Mouse (Mus musculus) granulocyte monocyte progenitor cell, adult 5-6 weeks (primary cell): ENCODE data around the gene Trpm6. TPM values are rescaled to one million over a fixed set of nuclear protein-coding genes. Genes with fewer than 3 reads are reported as not detected.

Source experiments
- ATAC-seq: replicated peaks from 2 replicates; pipeline ENCODE4 v1.8.0; 2016; ENCODE audit warnings: mild to moderate bottlenecking, moderate TSS enrichment, inconsistent platforms; ENCODE audit not compliant: poor library complexity, severe bottlenecking
- total RNA-seq, 2 experiments: library from RNA; stranded (forward) in 1 of 2; stranded (reverse) in 1 of 2; fragments of 200-712, 200-1000 nt in 1 of 2; fragments of >200 nt in 1 of 2; fragmentation: Nextera tagmentation in 1 of 2; gene quantifications; 2 replicates each; pipeline ENCODE4 v1.2.3; 2014 to 2017

Trpm6 gene
- total RNA-seq, 2 experiments from 2014 or later = 0.09 TPM; not detected in 1

DNA sequence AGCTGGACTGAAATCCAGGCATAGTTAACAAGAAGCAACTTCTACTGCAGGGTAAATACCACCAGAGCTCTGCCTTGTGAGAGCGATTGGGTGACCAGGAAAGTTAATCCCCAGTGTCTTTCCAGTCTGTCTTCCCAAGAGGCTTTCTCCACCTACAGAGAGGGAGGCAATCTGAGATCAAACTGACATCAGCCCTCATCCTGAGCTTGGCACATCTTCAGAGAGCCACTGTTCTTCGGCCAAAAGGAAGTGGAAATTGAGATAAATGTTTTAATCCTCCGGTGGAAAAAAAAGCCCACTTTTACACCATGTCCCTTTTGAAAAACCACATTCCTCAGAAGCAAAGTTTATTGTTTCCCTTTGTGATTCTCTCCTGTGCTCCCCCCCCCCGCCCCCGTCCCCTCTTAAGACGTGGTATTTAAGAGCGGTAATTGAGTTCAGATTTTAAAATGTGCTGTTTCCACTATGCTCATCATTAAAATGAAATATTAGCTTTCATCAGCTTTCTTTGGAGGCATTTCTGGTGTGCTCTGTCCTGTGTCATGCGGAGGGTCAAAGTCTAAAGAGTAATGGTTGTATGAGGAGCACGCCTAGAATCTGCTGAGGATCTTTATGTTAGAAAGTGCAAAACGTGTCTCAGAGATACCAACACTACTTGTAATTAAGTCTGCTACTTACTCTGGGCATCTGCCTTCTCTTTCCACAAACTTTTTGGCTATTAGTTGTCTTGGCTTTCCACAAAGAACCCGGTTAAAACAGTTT lies 138.0 kb downstream of the Trpm6 start:
- ATAC-seq = no peak

DNA sequence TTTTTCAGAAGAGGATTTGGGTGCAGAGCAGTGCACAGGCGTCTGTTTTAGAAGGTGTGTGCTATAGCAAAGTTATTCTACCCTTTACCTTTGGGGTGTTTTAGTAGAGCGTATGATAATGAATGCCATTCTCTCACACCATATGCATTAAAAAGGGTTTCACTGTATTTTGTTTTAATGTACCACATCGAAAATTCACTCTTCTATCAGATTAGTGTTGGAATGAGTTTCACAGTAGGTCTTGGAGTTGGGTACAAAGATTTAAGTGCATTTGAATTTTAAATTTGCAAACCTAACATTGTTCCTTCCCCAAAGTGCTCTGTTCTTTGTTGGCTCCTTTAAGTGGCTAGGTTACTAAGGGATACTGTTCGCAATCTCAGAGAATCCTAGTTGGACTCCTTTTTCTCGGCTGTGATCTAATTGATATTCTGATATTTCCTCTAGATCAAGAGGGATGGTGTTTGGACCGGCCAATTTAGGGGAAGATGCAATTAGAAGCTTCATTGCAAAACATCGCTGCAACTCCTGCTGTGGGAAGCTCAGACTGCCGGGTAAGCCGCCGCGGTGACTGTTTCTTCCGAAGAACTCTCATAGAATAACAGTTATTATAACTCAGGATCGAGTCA lies 138.8 kb downstream of the Trpm6 start:
- no peak for ATAC-seq

DNA sequence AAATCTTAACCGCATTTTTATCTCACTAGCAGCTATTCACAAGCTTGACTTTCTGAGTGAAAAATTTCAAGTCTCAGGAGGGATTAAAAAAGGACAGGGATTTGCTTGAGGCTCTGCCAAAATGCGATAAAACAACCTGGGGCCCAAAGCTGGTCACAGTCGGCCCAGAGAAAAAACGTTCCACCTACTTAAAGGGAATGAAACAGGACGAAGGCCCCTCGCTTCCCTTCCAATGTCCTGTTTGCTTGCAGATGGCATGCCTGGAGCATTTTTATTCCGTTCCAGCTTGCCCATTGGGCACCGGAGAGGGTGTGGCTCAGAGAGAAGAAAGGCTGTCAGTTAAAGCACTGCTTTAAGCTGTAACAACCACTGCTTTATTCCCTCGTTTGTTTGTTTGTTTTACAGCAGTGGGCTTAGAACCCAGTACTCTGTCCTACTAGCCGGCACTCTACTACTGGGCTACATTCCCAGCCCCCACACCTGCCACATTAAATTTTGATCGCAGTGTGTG lies 139.4 kb downstream of the Trpm6 start:
- ATAC-seq = no peak

DNA sequence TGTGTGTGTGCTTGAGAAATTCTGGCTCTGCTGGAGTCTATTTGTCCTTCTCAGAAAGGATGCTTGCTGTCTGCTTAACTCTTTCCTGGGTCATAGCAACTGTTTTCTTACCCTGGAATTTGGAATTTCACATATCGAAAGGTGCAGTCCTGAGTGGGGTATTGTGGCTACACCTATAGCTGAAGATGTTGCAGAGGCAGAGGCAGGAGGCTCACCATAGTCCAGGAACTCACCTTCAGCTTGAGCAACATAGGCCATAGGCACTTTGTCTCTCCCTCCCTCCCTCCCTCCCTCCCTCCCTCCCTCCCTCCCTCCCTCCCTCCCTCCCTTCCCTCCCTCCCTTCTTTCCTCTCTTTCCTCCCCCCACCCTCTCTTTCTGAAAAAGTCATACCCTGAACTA lies 139.8 kb downstream of the Trpm6 start:
- ATAC-seq = no peak

DNA sequence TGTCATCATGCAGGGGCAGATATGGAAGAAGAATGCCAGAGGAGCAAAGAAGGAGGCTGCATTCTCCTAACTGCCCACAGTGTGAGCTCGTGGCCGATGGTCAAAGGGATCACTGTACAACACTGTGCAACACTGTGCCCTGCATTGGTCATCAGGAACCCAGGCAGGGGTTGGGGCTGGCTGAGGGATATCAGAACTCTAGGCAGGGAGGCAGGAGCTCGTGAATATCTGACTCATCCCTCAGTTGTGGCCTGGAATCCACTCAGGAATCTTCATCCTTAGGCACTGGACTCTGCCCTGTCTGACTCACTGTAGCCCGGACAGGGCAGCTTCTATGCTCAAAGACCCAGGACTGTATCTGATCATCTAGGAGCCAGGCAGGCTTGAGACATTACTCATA lies 140.4 kb downstream of the Trpm6 start:
- no peak for ATAC-seq

DNA sequence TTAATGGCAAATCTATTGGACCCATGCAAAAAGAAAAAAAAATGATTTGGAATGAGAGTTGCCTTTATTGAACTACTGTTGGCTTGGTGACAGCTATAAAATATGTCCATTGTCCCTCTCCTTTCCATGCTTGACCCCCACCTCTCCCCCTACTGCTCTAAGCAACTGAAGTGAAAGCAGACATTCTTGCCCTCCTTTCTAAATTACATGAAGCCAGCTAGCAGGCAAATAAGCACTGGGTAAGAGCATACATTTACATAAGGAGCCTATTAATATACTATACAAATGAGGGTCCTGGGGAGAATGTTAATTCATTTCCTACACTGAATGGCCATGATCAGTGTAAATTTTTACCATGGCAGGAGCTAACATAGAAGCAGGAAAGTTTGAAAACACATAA lies 148.5 kb downstream of the Trpm6 start:
- no peak for ATAC-seq

DNA sequence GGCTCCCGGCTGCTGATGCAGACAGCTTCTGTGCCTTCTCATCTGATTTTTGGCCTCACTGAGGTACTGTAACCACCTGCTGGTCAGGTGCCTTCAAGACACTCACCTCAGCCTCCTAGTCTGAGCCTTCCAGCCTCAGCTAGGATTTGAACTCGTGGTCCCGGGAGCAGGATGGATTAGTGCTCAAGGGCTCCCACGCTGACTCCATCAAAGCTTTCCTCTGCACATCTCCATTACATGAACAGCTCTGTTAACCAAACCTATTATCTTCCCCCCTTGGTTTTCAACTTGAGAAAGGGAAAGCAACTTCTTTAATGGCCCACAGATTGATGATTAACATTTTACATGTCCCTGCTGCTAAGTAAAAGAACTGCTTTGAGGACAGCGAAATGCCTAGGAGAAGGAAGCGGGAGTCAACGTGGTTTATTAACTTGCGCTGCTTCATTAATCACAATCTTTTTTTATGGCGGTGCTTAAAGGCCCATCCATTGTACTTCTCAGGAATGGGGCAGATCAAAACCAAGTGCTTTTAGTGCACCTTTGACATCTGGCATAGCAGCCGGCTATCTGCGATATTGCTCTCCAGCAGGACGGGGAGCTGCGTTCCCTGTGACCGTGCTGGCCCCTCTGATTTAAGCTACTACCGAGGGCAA lies 152.4 kb downstream of the Trpm6 start:
- ATAC-seq = no peak

DNA sequence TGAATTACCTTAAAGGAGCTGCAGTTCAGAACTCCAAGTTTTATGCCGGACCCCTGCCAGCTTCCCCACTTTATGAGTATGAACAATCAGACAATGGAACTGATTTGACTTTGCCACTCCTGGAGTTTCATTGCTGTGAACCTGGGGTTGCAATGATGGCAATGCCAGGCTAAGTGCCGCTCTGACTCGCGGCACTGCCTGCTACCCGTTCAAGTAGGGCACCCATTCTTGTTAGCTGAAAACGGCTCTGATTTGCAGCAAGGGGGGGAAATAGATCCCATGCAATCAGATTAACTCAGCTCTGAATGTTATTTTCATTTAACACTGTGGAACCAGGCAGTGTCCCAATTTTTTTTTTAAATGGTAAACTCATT lies 152.9 kb downstream of the Trpm6 start:
- ATAC-seq = no peak

DNA sequence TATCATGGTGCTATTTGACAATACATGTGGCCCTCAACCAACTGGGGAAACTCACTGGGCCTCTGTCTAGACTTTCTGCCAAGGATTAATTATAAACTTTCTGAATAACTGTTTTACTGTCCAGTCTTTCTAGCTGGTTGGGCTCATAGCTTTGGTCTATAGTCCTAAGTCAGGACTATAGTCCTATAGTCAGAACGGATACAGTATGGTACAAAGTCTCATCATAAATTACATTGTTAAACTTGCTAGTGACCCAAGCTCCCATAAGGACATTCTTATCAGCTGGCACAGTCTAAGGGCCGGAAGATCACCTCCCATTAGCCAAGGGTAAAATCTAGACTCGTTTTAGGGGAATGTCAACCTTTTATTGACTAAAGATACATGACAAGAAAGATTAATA lies 155.7 kb downstream of the Trpm6 start:
- ATAC-seq = no peak

DNA sequence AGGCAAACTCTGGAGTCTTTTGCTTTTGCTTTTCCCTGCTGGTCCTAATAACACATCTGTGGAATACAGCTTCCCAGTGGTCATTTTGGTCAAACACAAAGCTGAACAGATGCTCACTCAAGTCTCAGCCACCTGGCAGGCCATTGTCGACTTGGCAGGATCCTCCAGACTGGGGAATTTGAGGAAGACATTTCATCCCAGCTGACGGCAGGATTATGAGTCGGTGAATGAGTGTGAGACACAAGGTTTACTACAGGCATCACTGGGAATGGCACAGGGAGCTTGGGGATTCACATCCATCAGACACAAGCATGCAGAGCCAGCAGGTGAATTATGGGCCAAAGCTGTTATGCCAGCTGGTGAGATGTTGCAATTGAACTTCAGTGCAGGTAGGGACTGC lies 159.9 kb downstream of the Trpm6 start:
- no peak for ATAC-seq

DNA sequence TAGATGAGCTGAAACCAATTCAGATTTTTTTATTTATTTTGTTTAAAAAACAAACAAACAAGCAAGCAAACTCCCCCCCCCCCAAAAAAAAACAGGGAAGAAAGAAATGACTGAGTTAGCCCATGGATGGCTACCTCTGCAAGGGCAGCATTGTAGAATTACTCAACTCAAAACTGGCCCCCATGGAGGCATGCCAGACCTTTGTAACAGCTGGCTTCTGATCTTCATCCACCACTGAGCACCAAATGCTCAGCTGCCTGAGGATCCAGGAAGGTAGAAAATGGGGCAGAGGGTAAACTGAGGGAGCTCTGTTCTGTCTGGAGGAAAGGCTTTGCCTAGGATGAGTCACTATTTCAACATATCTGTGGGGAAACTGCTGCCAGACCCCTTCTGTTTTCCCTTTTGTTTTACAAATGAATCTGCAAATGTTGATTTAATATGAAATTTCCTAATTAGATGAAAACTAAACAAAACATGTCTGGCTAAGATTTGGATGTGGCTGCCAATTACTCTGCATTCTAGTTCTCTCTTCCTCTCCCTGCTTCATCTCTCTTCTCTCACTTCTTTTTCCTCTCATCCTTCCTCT lies 162.1 kb downstream of the Trpm6 start:
- no peak for ATAC-seq

DNA sequence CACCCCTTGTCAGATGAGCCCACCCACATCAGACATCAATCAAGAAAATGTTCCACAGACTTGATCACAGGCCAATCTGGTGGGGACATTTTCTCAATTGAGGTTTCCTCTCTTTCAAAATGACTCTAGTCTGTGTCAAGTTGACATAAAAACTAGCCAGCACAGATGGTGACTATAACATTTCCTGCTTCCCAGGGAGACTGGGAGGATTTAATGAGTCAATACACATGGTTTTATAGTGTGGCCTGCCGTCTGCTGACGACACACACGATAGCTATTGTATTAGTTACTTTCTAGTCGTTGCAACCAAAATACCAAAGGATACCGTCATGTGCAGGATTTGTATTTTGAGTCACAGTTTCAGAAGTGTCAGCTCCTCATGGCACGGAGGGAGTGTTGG lies 191.6 kb downstream of the Trpm6 start:
- no peak for ATAC-seq

Other genes starting within 250 kb of the Trpm6 start
- 139 and 152 TPM in 2 replicates for gene Ostf1, start 118.2 kb upstream of the Trpm6 start, total RNA-seq (2014; fragmentation: Nextera tagmentation)
- gene Ostf1, start 118.2 kb upstream of the Trpm6 start, total RNA-seq (2017) = 208 and 230 TPM in 2 replicates
- 6.6 and 14.9 TPM in 2 replicates for gene Nmrk1, start 118.0 kb upstream of the Trpm6 start, total RNA-seq (2014; fragmentation: Nextera tagmentation)
- gene Nmrk1, start 118.0 kb upstream of the Trpm6 start, total RNA-seq (2017) = 2.0 and 15.9 TPM in 2 replicates
- gene Carnmt1, start 79.2 kb upstream of the Trpm6 start, total RNA-seq (2014; fragmentation: Nextera tagmentation) = 22.6 and 29.8 TPM in 2 replicates
- gene Carnmt1, start 79.2 kb upstream of the Trpm6 start, total RNA-seq (2017) = 24.1 and 58.0 TPM in 2 replicates
- gene D030056L22Rik, start 36.8 kb upstream of the Trpm6 start, total RNA-seq (2014; fragmentation: Nextera tagmentation) = 15.9 and 28.7 TPM in 2 replicates
- 18.8 and 20.1 TPM in 2 replicates for gene D030056L22Rik, start 36.8 kb upstream of the Trpm6 start, total RNA-seq (2017)